Mouse (Mus musculus): ENCODE measurements at regions not wholly inside any gene's neighbourhood (a gene's known extent, or its start where the extent isn't known, plus 50 kb on each side); places are given as distances from the start of the nearest gene placed in this dataset.

- DNase-seq (ENCODE audit: low read depth, low spot score) = no peak
Observed at GRCm38 (mm10) chr13:51227836-51228235, 57.0 kb downstream of the Nxnl2 start.

GRCm38 (mm10) chr13:51228862-51229770, 58.3 kb downstream of the Nxnl2 start:
- DNase-seq (ENCODE audit: low read depth, low spot score) = no peak

DNA sequence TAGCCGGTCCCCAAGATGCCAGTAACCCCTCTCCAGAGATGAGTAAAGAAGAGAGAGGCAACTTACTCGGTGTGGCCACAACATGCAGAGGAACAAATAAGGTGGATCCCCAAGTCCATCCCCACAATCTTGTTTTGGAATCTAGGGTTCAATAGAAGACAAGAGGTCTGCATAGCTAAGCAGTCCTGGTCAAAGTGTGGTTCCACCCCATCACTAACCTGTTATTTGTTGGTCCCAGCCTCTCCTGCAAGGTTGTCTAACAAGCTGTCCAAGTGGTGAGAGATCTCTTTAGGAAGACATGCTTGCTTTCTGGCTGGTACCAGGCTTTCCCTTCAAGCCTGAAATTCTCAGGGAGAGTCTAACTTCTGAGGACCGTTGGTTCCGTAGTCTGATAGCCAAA, 59.0 kb downstream of the Nxnl2 start:
- no peak for DNase-seq (ENCODE audit: low read depth, low spot score)

- no peak for DNase-seq (ENCODE audit: low read depth, low spot score)
Observed at GRCm38 (mm10) chr13:51231586-51231985, 60.8 kb downstream of the Nxnl2 start.

DNA sequence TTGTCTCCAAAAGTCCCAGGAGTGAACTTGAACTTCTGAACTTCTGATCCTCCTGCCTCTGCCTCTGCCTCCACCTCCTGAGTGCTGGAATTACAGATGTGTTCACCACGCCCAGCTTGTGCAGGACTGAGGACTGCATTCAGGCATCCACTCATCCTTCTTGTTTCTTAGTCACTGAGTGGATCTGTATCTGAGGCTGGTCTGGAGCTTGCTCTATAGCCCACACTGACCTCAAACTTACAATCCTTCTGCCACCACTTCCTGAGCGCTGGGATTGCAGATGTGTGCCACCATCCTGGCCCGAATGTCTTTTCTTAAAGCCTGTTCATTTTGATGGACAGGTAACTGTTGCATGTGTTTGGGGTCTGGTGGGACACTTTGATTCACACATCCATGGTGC, 76.6 kb downstream of the Nxnl2 start:
- DNase-seq (ENCODE audit: low read depth, low spot score) = no peak

DNA sequence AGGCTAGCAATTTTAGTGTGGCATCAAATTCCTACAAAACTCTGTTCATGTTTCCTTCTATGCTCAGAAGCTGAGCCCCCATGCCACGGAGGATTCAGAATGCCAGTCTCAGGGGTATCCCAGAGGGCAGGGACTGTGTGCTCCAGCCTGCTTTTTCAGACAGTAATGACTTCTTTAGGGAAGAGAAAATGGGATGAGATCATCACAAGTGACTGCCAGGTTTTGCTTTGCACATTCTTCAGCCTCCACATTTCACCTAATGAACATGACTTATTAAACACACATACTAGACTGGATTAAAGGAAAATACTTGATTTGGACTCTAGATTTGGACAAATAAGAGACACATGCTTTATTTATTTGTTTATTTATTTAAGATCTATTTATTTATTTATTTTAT, 82.5 kb downstream of the Nxnl2 start:
- DNase-seq (ENCODE audit: low read depth, low spot score) = no peak

- DNase-seq (ENCODE audit: low read depth, low spot score) = no peak
Observed at GRCm38 (mm10) chr13:51255688-51256087, 84.9 kb downstream of the Nxnl2 start.

DNA sequence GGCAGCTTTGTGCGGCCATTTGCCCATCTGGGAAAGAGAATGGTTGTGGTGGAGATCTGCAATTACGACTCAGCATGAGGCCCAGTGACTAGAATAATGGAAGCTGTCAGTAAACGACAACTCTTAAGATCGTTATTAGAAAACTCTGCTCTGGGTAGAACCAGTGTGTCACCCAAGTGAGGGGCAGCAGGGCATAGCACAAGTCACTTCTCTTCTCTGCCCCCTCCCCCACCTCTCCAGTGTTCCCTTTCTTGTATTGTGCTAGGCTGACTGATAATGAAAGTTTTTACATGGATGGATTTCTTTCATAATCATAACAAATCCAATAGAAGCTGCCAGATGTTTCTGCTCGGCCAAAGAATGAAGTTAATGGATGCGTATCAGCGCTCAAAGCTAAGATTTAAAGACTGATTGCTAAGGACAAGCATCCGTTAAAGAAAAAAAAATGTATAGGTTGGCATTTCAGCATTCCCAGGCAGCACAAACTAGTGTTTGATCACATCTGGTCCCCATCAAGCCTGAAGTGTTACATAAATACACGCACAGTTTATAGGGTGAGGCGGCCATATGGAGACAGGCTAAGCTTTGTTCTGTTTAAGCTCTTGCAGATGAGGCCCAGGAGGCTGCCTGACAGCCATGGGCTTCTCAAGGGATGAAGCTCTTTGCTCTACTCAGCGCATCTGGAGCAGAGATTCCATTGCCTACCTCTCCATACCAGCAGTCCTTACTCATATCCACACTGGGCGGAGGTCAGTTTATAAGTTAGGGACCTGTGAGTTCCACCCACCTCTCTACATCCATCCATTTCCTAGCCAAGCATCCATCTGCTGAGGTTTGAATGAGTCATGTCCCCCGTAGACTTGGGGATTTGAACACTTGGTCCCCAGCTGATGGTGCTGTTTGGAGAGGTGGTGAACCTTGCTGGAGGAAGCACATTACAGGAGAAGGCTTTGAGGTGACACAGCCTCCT, 88.2 kb downstream of the Nxnl2 start:
- no peak for DNase-seq (ENCODE audit: low read depth, low spot score)

DNA sequence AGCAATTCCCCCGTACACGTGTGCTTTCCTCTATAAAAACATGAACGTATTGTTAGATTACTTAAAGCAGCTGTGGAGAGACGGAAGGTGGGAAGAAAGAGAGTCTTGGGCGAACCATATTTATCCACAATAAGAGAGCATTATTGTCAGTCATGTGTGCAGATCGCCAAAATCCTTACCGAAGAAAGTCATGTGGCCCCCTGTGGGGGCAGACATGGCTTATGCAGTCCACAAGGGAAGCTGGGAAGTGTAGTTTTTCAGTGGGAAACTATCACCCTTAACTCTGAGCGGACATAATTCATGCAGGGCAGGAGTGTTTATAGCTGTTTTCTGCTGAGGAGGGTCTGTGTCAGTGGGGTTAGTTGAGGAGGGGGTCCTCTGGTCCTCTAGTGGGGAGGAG, 90.8 kb downstream of the Nxnl2 start:
- no peak for DNase-seq (ENCODE audit: low read depth, low spot score)

GRCm38 (mm10) chr13:51272786-51273185, 102.0 kb downstream of the Nxnl2 start:
- DNase-seq (ENCODE audit: low read depth, low spot score) = no peak

DNA sequence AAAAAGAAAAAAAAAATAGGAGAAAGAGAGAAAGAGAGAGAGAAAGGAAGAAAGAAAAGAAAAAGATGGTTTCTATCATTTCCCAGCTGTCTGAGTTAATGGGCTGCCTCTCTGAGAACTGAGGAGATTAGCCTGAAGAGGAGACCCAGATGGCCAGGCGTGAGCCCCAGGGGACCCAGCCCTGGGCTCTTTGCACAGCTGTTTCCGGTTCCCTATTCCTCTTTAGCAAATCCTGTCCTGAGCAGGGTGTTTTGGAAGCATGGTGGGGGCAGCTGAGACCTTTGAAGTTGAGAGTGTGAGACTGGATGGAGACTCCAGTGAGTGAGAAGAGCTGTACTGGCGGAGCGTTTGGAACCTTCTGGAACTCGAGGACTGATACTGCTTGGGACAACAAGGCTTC, 103.8 kb downstream of the Nxnl2 start:
- DNase-seq (ENCODE audit: low read depth, low spot score) = no peak

- no peak for DNase-seq (ENCODE audit: low read depth, low spot score)
Observed at GRCm38 (mm10) chr13:51276601-51277000, 105.8 kb downstream of the Nxnl2 start.

DNA sequence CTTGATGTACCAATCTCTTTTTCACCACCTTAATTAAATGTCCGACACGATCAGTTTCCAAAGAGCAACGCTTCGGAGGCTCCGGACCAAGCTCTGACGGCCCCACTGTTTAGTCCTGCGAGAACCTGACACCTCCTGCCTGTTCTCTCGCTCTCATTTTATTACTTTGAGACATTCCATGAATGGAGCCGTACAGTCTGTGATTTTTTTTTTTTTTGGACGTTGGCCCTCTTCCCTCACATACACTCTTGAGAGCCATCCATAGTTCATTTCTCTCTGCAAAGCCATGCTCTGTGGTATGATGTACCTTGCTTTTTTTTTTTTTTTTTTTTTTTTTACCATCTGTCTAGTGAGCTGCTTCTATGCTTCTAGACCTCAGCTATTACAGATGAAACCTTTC, 106.7 kb downstream of the Nxnl2 start:
- DNase-seq (ENCODE audit: low read depth, low spot score) = no peak

DNA sequence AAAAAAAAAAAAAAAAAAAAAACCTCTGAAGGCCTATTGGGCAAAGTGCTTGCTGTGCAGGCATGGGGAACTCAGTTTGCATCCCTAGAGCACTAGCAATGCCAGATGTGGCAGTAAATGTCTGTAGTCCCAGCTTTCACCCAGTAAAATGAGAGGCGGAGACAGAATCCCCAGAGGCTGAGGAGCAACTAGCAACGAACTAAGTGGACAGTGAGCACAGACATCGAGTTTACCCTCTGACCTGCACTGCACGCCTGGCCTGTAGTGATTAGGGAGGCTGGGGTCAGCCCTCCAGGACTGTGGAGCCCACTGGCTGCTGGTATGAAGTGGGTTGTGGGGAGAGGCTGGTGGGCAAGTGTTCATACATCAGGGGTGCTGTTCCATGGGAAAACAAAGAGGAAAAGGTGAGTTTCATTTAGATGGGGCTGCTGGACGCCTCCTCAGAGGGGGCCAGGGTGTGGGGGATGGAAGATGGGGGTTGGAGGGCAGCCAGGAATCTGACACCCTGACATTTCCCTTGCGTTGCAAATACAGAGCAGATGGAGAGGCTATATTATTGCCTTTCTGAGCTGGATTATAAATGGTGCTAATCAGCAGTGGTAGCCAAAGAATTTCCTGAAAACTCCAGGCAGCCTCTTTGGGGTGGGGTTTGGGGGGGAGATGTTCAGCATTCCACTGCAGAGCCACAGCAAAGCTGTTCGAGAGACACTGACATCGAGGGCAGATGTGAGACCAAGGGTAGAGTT, 109.0 kb downstream of the Nxnl2 start:
- DNase-seq (ENCODE audit: low read depth, low spot score) = no peak

DNA sequence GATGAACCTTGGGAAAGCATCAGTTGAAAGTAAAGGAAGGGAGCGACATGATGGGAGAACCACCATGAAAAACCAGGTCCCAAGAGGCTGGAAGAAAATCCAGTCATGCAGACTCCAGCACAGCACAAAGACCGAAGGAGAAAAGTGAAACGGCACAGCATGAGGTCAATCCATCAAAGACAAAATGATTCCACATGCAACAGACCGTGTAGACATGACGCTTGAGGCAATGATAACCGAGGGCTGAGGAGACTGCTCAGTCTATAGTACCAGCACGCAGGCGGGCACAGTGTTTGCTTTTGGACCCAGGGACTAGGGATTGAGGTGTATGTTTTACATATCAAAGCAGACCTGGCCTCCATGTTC, 109.5 kb downstream of the Nxnl2 start:
- no peak for DNase-seq (ENCODE audit: low read depth, low spot score)

DNA sequence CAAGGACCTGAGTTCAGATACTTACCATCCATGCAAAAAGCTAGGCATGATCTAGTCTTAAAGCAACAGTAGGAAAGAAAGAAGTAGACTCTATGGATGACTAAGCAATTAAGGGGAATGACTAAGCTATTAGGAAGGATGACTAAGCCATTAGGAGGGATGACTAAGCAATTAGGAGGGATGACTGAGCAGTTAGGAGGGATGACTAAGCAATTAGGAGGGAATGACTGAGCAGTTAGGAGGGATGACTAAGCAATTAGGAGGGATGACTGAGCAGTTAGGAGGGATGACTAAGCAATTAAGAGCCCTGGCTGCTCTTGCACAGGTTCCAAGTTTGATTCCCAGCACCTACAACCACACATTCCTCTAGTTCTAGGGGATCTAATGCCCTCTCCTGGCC, 113.9 kb downstream of the Nxnl2 start:
- DNase-seq (ENCODE audit: low read depth, low spot score) = no peak

DNA sequence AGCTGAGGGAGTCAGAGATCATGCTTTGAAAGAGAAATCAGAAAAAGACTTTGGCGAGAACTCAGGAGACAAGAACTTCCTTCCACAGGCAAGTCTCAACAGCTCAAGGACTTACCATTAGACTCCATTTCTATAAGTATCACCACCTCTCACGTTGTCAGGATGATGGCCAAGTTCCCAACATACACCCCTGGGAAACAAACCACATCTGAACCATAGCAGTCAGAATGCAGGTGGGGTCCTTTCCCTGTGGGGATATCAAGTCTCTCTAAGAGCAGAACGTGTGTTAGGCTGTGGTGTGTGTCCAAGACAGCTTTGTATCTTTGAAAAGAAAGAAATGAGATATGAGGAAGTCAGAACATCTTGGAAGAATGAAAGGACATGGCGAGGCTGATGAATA, 118.6 kb downstream of the Nxnl2 start:
- DNase-seq (ENCODE audit: low read depth, low spot score) = no peak

DNA sequence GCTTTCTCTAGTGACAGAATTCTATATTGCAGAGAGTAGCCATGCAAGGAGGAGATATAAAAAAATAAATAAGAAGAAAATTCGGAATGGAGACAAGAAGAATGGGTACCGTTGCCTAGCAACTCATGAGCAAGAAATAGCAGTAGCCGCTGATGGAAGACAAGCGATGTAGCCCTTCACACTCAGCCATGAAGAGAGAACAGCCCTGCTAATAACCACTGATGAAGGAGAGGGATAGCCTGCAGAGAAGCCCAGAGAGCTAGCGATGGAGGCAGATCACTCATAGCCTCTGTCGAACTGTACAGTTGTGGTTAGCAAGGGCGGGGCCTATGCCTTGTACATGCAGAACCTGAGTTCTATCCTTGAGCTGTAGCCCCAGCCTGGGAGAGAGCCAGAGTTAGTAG, 118.4 kb upstream of the S1pr3 start:
- DNase-seq (ENCODE audit: low read depth, low spot score) = peak; percentile 34

DNA sequence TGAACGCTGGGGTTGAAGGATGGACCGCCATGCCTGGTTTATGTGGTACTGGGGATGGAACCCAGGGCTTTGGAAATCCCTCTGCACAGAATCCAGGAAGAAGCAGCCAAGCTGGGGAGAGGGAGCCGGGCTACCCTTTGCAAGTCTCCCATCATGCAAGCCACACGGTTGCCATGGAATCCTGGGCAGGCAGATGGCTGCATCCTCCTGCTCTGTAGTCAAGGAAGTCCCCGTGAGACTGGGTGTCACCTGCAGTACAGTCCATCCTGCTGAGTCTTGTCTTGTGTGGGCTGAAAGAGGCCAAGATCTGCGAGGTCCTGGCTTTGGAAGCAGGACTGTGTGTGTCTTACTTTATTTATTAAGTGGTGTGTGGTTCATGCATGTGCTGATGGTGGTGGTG, 117.5 kb upstream of the S1pr3 start:
- no peak for DNase-seq (ENCODE audit: low read depth, low spot score)

GRCm38 (mm10) chr13:51293047-51293446, 115.4 kb upstream of the S1pr3 start:
- no peak for DNase-seq (ENCODE audit: low read depth, low spot score)

- DNase-seq (ENCODE audit: low read depth, low spot score) = no peak
Observed at GRCm38 (mm10) chr13:51295872-51296271, 112.6 kb upstream of the S1pr3 start.
